Mouse (Mus musculus) R1 (cell line): ENCODE data around the gene Slc17a7.
"Not testable (repeated sequence)": the region's sequence is repeated elsewhere in the genome, so short reads cannot be mapped to it uniquely, and the experiment has no call there.

Source experiments
- DNase-seq: peaks from one replicate; pipeline ENCODE4 v3.0.0-alpha.2; 2018; ENCODE audit warnings: low read depth, low spot score

The Slc17a7 gene

DNA sequence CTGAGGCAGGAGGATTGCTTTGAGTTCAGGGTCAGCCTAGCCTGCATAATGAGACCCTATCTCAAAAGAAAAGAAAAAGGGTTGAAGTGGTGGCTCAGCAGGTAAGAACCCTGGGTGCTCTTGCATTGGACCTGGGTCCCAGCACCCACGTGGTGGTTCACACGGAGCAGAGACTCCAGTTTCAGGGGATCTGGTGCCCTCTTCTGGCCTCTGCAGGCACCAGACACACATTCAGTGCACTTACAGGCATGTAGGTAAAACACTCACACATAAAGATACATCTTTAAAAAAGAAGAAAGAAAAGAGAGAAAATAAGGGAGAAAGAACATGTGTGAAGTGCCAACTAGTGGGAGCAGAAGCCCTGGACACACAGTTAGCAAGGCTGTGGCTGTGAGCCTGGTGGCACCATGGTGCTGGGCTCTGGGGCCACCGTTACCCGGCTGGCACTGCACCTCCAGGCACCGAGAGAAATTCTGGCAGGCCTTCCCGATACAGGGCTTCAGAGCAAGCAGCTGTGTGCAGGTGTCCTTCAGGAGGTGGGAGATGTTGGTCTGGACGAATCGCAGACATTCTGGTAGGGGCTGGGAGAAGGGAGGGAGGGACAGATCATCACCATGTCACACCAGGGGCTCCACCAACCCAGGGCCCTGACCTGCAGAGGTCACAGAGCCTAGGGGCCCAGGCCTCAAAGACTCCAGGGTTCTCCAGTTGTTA is 30.1 kb upstream of the Slc17a7 start:
- peak; percentile 88 for DNase-seq

DNA sequence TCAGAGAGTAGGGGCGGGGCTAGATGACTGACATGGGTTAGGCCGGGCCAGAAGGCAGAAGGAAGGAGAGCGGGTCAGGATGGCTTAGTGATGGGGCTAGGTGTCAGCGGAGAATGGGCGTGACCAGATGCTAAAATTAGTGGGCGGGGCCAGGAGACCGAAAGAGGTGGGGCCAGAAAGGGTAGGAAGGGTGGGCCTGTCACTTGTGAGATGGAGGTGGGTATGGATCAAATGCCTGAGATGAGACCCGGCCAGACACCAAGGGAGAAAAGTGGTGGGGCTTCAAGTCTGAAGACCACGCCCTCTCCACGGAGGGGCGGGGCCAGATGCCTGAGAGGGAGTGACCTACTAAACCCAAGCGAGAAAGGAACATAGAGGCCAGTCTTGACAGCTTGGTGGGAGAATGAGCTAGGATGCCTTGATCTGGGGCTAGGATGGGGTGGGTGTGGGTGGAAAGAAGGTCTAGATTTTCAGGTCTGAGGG is 29.2 kb upstream of the Slc17a7 start:
- DNase-seq = peak; percentile 98

DNA sequence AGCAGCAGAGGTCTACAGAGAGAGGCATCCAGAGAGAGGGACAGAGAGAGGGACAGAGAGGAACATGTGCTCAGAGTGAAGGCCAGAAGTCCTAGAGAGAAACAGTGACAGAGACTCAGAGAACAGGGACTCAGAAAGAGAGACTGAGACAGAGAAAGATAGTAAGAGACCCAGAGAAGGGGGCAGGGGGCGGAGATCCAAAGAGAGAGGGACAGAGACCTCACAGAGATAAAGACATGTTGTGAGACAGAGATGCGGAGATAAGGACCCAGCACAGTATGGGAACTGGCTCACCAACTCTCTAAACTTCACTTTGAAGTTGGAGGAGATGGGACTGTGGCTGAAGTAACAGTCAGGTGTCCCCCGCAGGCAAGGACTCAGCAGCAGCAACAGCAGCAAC is 28.4 kb upstream of the Slc17a7 start:
- no peak for DNase-seq

DNA sequence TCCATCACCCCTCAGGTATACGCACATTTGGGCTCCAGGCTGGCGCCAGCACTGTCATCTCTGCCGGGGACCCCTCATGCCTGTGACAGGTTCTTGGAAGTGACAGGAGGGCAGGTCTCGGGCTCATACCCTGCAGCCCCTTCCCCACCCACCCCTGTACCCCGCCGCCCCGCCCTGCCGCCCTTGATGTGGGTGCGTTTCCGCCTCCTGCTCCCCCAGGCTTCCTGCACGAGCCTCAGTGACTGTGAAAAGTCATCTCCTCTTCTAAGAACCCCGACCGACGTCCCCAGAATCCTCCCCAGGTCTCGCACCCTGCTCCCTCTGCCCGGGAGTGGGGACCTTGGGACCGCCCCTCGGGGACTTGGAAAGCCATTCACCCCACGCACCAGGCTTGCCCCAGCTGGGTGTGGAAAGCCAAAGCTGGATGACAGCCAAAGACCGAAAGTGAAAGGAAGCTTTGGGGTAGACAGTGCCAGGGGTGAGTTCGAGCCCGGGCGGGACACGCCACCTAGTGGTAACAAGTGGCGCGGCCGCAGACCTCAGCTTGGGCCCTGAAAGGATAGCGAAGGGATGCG is 27.7 kb upstream of the Slc17a7 start, which contains the start of the genes Gm45713 and Flt3l:
Gene Gm45713 (minus strand): TSS at position 239 of the 575 bp plus-strand sequence.
Gene Flt3l (minus strand): TSS at position 440 of the 575 bp plus-strand sequence.
- DNase-seq = peak; percentile 78

DNA sequence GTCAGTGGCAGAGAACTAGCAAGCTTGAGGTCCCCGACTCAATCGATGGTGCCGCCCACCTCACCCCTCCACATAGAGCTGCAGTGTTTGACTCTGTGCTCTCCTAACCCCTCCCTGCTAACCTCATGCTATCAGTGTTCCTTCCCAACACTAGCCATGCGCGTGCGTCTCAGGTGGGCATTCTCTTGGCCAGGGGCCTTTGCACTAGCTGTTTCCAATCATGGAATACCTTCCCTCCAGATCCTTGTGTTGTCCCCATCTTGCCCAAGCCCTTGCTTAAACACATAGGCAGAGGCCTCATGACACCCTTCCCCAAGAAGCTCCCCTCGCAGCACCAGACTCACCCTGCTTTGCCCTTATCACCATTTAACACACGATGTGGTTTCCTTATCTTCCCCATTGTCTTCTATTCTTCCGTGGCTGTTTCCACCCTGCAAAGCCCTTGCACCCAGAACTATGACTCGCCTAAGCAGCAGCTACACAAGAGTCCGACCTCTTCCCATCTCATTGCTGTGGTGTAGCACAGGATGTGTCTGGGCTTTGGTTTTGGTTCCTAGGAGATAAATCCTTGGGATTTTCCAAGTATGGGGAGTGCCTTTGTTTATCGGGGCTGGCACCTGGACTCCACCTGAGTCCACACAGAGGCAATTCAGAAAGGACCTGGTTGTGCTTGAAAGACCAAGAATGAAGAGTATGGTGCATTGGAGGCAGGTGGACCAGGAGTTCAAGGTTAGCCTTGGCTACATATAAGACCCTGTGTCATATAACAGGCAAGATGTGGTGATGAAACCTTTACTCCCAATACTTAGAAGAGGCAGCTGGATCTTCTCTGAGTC is 26.4 kb upstream of the Slc17a7 start:
- no peak for DNase-seq

DNA sequence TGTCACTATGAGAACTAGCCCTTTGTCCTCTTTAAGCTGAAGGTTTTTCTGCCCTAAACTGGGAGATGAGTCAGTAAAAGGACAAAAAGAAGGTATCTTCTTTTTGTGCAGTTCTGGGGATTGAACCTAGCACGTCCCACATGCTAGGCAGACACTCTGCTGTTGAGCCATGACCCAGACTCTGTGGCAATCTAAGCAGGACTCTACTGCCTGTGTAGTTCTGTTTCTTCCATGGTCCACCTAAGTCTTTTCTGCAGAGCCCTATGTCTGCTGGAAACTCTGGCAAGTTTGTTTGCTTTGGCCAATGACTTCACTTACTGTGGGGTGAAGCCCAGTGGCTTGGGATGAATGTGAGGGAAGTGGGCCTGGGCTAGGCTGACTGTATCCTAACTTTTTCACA is 25.3 kb upstream of the Slc17a7 start:
- DNase-seq = no peak

DNA sequence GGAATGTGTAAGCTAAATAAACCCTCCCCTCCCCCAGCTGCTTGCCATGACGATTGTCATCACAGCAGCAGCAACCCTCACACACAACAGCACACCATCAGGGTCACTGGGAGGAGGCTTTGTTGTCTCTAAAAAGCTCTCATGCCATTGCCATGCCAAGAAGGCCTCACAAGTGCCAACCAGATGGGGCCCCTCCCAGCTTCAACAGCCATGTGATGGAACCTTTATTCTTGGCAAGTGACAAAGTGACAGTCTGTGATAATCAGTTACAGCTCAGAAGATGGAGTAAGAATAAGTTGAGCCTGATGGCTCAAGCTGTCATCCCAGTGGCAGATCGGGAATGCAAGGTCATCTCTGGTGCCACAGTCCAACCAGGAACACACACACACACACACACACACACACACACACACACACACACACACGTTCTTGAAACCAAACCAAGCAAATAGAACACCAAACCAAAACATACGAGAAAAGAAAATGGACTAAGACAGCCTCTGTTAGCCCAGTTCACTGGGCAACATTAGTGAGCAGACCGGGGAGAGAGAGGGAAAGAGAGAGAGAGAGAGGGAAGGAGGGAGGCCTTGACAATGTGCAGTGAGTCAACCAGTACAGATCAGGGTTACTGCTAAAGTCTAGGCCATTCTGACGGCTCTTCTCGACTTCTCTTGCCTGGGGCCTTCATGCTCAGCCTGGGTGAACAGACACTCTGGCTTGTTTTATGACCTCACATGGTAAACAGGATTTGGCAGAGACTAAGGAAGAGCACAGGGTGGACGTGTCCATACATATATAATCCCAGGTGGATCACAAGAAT is 23.6 kb upstream of the Slc17a7 start:
- no peak for DNase-seq

DNA sequence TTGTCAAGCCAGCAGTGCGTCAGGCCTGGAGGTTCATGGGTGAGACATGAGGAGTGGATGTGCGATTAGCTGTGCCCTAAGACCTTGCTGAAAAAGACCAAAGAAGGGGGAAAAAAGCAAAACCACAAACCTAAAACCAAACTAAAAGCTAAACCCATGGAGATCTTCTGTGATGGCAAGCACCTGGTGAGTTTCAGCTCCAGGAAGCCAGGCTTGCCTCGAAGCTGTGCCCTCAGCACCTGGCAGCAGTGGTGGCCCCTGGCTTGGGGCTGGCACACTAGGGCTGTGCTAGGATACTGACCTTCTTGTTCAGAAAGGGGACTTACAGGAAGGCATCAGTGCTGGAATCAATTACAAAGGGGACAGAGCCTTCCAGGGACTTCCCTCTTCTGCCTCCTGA is 22.4 kb upstream of the Slc17a7 start:
- no peak for DNase-seq

DNA sequence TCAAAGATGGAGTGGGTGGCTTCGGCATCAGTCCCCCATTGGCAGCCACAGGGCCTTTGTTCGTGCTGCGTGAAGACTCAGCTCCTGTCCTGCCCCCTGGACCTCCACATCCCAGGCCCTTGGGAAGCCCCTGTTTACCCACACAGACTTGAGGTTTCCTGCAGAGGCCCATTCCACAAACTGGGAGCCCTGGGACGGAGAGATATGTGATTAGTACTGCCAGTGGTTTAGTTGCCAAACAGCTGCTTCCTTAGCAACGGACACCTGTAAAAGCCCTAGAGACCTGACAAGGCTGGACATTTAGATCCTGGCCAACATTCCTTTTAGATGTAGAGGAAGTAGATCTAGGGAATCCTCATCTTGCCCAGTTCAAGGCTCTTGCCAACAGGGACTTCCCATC is 21.8 kb upstream of the Slc17a7 start:
- DNase-seq = no peak

DNA sequence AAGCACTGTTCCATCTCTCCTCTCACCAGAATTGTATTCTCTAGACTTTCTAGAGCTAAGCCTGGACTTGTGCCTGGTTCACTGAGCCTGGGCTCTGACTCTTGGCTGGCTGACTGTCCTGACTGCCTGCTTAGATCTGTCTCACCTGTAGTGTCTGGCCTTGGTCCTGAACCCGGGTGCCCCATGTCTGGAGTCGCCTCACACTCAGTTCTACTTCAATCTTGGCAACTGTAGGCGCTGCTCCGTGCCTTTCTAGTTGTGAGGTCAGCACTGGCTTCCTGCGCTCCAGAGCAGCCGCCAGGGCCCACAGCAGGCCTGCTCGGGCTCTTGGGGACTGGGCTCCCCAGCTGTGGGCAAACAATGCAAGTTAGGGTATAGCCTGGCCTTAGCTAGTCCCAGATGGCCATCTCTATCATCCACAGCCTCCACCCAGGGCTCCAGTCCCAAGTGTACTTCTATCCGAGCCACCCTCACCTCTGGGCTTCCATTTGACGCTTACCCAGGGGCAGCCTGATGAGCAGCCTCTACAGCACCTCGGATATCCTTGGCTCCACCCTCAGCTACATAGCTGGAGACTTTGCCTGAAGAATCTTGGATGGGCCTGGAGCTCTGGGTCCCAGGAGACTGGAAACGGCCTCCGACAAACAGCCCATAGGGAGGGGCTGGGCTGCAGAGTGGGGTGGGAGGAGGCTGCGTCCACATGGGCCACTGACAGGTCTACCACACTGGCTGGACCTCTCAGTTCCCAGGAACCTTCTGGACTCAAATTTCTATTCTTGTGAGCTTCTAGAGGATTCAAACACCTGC is 19.2 kb upstream of the Slc17a7 start:
- no peak for DNase-seq

DNA sequence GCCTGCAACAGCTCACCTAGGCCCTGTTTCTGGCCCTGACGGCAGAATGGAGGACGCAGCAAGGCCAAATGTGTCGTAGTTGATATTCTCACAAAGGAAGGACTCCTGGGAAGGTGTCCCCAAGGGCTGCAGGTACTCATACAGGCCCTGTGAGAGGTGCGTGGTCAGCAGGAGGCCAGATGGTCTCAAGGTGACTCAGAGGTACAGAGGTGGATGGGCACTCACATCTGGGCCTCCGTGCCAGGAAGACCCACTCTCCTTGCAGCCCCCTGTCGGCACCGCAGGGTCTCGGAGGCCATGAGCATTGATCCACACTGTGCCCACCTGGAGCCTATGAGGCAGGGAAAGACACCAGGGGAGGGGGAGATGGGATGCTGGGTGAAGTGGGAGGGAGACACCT is 18.3 kb upstream of the Slc17a7 start:
- DNase-seq = no peak

DNA sequence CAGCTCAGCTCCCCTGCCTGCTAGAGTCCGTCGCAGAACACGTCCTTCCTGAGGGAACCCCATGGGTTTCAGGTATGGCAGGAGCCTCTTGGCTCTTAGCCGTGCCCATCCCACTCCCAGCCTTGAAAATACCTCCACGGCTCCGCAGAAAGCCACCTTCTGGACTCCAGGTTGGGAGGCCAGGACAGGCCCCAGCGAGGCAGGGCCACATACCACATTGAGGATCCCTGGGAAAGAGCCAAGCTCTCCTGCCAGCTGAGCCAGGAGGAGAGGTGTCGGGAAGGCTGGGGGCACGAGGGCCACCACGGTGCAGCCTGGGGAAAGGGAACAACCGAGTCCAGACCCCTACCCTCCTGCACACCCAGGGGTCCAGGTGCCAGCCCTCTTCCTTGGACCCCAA is 16.5 kb upstream of the Slc17a7 start:
- no peak for DNase-seq

DNA sequence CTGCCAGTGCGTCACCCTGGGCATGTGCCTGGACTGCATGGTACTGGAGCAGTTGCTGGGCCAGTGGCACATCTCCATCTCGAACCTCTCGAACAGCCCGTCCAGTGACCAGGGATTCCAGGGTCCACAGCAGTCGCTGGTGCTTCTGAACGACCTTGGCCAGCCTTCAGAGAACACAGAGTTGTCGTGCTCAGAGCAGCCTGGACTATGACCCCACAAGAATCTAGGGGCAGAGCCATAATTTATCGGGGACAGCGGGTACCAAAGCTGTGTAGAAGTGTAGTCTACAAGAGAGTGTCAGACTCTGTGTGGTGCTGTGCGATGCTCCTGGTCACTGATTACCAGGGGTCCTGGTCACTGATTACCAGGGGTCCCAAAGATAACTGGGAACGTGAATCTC is 15.8 kb upstream of the Slc17a7 start:
- DNase-seq = no peak

DNA sequence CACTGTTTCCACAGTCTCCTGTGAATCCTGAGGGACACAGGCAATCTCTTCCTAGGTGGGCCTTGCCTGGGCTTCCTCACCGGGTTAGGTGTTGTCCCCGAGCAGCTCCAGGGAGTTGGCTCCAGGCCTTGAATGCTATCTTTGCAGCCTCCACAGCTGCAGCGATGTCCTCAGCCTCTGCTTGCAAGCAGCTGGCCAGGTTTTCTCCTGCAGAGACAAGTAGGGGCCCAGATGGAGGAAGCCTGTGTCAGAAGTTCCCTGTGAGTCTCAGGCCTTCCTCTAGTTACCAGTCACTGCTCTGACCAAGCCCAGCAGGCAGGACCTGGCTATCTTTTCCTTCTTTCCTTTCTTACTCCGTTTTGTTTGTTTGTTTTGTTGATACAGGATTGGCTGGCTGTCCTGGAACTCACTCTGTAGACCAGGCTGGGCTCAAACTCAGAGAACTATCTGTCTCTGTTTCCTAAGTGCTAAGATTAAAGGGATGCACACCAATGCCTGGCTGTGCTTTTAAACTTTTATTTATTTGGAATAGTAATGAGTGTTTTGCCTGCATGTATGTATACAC is 15.1 kb upstream of the Slc17a7 start:
- no peak for DNase-seq

DNA sequence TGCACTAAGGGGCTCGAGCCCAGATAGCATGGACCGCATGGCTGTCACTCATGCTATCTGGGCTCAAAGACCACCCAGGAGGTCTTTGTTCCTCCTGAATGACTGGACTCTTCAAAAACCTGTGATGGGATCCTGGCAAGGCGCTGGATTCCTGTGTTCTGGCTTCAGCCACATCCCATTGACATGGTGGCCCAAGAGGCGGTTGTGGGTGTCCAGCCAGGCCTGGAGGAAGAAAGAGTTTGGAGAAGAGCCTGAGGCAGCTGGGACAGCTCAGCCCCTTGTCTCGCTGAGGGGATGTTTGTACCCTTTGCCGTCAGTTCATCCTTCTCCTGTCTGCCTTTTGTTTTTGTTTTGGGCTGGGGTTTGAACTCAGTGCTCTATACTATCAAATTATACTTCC is 14.2 kb upstream of the Slc17a7 start:
- DNase-seq = no peak

DNA sequence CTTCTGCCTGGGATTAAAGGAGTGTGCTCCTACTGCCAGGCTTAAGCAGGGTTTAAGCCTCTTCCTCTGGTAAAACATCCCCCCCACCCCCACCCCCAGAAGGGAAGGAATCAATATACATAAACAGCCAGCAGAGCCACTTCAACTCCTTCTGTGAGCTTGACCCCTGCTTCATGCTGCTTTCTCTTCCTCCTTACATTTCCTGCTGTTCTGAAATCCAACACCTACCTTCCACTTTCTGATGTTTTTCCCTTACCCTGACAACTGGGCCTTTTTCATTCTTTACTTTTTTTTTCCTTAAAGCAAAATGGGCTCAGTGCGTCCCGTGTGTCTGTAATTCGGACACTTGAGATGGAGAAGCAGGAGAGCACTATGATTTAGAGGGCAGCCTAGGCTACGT is 13.4 kb upstream of the Slc17a7 start:
- peak; percentile 61 for DNase-seq

DNA sequence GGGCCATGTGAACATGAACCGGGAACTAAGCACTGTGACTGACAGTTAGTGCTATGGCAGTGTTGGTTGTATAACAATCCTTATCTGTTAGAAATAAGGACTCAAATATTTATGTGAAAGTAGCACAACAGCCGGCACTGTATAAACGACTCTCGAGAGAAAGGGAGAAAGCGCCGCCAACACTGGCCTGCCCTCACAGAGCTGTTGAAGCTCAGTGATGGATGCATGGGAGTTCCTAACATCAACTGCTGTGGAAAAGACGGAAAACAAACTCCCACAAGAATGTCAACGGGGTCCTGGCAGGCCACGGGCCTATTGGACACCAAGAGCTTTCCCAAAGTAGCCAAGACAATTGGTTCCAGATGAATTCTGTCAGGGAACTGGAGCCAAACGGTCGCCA is 12.4 kb upstream of the Slc17a7 start:
- no peak for DNase-seq

DNA sequence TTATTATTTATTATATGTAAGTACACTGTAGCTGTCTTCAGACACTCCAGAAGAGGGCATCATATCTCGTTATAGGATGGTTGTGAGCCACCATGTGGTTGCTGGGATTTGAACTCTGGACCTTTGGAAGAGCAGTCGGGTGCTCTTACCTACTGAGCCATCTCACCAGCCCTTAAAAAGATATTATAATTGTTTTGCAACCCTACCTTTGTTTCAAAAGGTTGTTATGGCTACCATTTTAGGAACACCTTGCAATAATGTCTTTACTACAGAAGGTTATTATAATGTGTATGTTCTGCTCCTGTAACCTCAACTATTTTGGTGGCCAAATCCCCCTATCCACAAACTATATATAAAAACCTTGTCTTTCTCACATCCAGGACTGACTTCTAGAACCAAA is 10.7 kb upstream of the Slc17a7 start:
- DNase-seq = not testable (repeated sequence)

DNA sequence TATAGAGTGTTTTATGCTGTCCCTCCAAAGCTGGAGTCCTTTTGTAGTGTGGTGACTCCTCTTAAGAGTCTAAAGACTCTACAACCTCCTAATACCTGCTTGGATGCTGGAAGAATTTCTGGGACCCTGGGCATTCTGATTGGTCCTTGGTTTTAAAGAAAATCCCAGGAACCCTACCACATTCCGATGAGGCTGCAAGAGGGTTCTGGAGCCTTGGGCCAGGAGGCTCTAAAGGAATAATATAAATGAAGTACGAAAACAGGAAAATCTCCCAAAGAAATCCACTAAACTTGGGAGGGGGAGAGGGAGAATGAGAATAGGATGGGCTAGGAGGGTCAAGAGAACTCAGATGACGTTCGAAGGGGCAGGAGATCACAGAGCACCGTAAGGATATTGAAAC is 10.2 kb upstream of the Slc17a7 start:
- peak; percentile 70 for DNase-seq
